Mouse (Mus musculus) fibroblast of lung, adult 2 months (primary cell): ENCODE measurements around the gene Catsperg1.
A peak's percentile ranks its signal among the peaks of the same experiment; 100 is the strongest.
"Not testable (repeated sequence)": the region's sequence is repeated elsewhere in the genome, so short reads cannot be mapped to it uniquely, and the experiment has no call there.

Experiments used
- DNase-seq: peaks from one replicate; pipeline ENCODE4 v3.0.0-alpha.2; 2011; ENCODE audit warnings: low read depth

Gene Catsperg1

GRCm38 (mm10) chr7:29230560-29230959, 16.7 kb upstream of the Catsperg1 start:
- no peak for DNase-seq

GRCm38 (mm10) chr7:29228202-29228601, 14.4 kb upstream of the Catsperg1 start:
- DNase-seq = no peak

- no peak for DNase-seq
Observed at GRCm38 (mm10) chr7:29225520-29225919, 11.7 kb upstream of the Catsperg1 start.

DNA sequence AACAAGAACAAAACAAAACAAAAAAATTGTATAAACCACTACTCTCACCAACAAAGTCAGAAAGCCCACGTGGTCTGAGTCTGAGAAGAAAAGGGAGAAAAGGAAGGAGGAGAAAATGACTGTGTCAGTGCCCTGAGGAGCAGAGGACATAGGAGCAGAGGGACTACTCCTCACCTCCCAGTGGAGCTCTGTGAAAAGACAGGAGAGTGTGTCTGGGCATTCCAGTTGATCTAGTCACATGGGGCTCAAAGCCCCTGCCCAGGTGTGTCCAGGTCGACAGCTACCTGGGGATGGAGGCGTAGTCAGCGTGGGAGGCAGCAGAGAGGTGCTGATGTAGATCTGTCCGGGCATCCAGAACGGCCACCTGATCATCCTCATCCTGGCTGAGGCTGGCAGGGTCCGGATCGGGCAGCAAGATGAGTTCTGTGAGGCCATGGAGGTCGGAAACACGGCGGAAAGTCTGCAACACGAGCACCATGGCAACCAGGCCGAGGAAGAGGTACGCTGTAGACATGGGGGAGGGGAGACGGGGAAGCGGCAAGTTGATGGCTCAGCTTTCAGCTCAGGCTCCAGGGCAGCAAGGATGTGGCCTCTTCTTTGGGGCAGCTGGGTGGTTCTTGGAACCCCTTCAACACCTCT, 11.0 kb upstream of the Catsperg1 start:
- no peak for DNase-seq

DNA sequence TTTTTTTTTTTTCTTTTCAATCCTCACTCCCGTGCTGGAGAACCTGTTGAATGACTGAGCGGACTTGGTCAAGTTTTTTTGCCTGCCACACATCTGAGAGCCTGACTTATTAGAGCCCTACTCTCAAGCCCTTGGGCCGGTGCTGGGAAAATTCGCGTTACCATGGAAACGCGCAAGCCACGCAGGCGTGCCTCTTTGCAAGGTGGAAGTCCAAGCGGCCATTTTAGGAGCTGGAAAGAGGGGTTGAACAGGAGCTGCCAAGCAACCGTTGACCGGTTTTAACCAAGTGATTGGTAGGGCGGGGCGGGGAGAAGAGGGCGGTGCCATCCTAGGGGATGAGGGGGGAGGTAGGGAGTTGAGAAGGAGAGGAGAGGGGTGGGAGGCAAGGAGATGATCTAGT, 1.0 kb upstream of the Catsperg1 start:
- DNase-seq = no peak

DNA sequence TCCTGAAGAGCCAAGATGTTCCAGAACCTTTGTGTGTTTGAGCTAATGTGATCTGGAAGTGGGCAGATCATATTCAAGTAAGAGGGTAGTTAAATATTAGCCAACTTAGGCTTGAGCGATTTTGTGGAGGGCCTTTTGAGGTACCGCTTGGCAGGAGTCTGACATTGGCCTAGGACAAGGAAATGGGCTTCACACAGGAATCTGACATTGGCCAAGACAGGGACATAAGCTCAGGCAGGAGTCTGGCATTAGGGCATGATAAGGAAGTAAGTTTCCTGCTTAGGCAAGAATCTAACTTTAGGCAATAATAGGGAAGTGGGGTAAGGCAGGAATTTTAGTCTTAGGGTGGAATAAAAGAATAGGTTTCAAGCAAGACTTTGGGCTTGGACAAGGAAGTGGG, 401 bp upstream of the Catsperg1 start:
- DNase-seq = no peak

DNA sequence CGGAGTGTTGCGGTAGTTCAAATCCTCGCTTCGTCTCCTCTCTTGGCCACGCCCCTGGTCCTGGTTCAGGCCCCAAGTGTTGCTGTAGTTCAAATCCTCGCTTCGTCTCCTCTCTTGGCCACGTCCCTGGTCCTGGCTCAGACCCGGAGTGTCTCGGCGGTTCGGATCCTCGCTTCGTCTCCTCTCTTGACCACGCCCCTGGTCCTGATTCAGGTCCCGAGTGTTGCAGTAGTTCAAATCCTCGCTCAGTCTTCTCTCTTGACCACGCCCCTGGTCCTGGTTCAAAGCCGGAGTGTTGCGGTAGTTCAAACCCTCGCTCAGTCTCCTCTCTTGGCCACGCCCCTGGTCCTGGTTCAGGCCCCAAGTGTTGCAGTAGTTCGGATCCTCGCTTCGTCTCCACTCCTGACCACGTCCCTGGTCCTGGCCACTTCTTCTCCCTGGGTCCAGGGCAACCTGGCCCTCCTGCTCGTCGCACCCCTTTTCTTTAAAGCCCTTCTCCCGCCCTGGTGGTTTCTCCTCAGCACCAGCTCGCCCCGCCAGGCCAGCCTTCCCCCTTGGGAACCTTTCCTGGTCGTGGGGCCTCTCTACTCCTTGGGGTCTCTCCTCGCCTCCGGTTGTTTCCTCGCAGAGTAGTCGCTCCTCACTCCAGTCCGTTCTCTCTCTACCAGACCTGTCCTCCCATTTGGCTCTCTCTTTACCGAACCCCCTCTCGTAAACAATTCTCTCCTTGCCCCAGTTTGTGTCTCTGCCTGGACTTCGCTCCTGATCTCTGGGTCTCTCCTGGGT, 867 bp downstream of the Catsperg1 start:
- not testable (repeated sequence) for DNase-seq

- no peak for DNase-seq
Observed at GRCm38 (mm10) chr7:29212199-29212765, 1.6 kb downstream of the Catsperg1 start.

DNA sequence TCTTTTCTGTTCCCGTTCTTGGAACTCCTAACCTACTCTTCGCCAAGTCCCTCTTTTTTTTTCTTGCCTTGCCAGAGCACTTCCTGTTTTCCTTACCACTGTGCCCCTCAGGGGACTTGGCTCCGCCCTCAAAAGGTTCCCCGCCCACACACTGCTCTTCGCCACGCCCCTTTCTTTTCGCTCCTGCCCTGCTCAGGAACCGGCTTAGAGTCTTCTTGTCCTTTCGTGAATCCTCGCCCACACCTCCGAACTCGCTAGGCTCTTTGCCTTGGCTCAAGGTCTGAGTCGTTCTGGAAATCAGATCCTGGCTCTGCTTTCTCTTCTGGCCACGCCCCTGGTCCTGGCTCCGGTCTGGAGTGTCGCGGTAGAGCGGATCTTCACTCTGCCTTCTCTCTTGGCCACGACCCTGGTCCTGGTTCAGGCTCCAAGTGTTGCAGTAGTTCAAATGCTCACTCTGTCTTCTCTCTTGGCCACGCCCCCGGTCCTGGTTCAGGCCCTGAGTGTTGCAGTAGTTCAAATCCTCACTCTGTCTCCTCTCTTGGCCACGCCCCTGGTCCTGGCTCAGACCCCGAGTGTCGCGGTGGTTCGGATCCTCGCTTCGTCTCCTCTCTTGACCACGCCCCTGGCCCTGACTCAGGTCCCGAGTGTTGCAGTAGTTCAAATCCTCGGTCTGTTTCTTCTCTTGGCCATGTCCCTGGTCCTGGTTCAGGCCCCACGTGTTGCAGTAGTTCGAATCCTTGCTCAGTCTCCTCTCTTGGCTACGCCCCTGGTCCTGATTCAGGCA, 2.2 kb downstream of the Catsperg1 start:
- peak; percentile 84 for DNase-seq

GRCm38 (mm10) chr7:29211013-29211412, 2.8 kb downstream of the Catsperg1 start:
- not testable (repeated sequence) for DNase-seq

DNA sequence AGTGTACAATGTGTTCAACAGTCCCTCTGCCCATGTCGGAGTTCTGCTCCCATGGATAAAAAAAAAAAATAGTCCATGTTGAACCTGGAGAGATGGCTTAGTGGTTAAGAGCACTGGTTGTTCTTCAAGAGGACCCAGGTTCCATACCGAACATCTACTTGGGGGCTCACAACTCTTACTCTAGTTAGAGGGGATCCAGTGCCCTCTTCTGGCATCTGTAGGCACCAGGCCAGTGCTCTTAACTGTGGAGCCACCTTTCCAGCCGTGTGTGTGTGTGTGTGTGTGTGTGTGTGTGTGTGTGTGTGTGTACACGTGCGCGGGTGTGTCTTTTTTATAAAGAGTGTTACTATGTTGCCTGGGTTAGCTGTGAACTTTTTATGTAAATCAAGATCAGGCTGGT, 11.3 kb downstream of the Catsperg1 start:
- no peak for DNase-seq

DNA sequence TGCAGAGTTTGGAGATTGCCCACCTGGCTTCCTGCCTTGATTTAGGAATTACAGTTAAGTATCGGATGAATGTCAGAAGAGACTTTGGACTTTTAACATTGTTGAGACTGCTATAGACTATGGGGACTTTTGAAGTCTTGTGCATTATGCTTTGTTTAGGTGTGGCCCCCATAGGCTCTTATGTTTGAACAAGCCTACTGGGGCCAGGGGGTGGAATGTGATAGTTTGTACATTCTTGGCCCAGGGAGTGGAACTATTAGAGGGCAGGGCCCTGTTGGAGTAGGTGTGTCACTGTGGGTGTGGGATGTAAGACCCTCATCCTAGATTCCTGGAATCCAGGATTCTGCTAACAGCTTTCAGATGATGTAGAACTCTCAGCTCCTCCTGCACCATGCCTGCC, 19.6 kb downstream of the Catsperg1 start:
- not testable (repeated sequence) for DNase-seq

DNA sequence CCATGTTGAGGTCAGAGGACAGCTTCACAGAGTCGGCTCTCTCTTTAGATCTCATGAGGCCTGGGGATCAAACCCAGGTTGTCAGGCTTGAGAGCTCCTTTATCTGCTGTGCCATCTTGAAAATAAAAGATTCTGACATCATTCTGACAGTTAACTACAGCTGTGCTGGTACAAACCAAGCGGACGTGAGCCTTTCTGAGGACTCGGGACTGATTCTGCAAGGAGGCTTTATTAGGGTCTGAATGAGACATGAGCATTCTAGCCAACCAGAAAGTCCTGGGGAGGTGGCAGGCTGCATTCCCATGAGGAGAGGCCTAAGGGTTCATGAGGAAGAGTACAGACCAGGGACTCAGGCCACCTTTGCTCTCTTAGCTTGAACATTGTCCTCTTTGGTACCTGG, 32.5 kb downstream of the Catsperg1 start:
- not testable (repeated sequence) for DNase-seq

GRCm38 (mm10) chr7:29180854-29181236, 33.0 kb downstream of the Catsperg1 start:
- no peak for DNase-seq

DNA sequence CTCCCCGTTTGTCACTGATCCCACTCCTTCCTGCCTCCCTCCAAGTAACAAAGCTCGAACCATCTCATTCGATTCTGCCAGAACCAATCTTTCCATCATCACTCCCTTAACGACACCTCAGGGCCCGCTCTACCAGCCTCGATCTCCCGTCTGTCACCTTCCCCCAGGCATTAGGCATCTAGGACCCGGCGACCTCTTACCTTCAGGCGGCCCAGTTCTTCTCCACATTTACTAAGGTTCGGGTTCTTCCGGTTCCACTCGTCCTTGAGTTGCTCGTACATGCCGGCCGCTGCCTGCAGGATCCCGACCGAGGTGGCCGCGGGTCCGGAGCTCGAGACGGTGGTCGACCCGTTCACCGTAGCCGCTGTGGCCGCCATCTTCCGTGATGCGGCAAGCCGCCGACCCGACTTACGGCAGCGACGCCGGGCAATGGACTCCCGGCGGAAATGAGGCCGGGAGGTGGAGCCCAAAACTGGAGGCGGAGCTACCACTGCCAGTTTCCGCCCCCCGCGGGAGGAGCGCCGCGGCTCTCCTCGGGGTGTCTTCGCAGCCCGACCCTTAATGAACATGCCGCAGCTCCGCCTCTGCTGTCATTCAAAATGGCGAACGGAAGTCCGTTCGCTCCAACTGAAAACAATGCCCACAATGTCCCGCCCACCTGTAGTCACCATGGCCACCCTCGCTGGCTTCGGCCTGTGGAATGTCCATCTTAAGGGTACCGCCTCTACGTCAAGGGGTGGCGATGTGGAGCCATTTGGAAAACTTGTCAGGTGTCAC, 33.6 kb downstream of the Catsperg1 start, which contains the start of gene Psmd8:
Gene Psmd8, minus strand, starts transcription at position 625 of the 777 bp plus-strand sequence.
- peak; percentile 94 for DNase-seq

DNA sequence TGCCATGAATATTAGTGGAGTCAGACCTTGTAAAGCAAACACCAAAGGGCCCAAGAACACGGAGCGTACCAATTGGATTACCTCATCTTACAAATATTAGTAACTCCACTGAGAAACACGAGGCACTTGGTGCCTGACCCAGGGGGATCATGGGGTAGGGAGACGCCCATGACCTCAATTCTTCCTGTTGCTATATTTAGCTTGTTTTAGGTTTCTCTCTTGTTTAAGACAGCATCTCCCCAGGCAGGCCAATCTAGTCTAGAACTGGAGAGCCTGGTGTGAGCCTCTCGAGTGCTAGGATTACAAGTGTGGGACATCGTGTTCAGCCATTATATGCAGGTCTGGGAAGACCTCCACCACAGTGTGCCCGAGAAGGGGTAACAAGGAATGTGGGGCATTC, 34.5 kb downstream of the Catsperg1 start:
- DNase-seq = peak; percentile 51

- DNase-seq = no peak
Observed at GRCm38 (mm10) chr7:29178106-29178505, 35.7 kb downstream of the Catsperg1 start.

DNA sequence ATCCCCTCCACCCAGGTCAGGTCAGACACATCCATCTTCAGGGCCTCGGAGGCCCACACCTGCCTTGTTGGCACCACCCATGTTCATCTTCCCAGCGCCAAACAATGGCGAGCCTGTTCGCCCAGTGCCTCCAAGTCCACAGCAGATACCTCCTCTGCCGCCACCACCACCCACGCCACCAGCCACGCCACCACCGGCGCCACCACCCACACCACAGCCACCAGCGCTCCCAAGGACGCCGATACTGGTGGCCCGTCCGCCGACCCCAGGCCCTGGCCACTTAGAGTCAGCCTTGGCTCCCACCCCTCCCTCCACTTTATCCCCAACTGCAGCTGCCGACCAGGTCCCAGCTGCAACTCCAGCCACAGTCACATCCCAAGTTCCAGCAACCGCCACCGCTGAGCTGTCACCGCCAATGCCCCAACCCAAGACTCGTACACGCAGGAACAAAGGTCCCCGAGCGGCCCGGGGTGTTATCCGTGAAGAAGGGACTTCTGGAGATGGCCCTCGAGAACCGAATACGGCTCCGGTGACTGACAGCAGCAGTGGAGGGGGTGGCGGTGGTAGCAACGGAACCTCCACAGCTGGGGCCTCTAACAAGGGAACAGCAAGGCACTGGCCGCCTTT, 41.3 kb downstream of the Catsperg1 start:
- no peak for DNase-seq

GRCm38 (mm10) chr7:29171562-29172097, 42.2 kb downstream of the Catsperg1 start:
- DNase-seq = no peak

DNA sequence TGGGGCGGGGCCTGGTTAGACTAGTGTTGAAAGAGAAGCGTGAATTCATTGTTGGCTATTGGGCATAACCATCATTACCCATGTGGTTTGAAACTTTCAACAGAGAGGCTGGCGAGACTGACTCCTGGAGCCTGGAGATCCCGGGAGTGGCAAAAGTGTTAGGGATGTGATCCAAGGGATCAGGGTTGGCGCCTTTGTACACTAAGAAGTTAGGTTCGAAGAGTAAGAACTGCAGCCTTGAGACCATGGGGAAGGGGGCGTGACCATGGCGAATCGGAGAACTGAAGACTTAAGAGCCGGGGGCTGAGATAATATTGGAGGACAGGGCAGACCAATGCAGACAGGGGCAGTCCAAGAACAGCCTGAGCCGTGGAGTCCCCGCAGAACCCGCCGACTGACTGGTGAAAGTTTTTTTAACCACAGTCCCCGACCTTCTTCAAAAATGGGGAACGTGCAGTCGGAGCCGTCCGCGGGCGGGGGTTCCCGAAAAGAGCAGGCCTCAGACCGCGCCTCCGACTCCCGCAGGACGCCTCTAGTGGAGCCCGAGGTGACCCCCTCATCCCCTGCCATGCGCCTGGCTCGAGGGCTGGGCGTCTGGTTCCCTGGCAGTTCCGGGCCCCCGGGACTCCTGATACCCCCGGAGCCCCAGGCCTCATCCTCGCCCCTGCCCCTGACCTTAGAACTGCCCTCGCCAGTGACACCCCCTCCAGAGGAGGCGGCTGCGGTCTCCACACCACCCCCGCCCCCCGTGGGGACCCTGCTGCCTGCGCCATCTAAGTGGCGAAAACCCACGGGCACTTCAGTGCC, 42.9 kb downstream of the Catsperg1 start:
- DNase-seq = no peak
